In genomic region chr11:115616371-115616770, GRCm38 (mm10) we compare ENCODE assay signal across 17 mouse cellular contexts. TPM values are rescaled to one million over a fixed set of nuclear protein-coding genes. Genes with fewer than 3 reads are reported as not detected.
DNase-seq lines count a peak whose midpoint lies in the region; ATAC-seq lines count a peak whose summit lies in the region.
"Had no signal": no experiment of that assay in that cellular context is flagged by ENCODE, and none has a peak within 500 bp of the region (broad histone marks: within the 10 kb centered on the region; RNA-seq: fewer than 3 reads in every experiment).

No protein-coding gene starts in this region.

- no peak overlapping the region for H3K9ac ChIP-seq in hindbrain, embryonic 13.5 days
- H3K9ac ChIP-seq: embryonic facial prominence, embryonic 12.5 days; forebrain, embryonic 15.5 days; hindbrain, embryonic 15.5 days had no signal

- no peak overlapping the region for H3K4me3 ChIP-seq in hindbrain, embryonic 13.5 days
- H3K4me3 ChIP-seq: embryonic facial prominence, embryonic 12.5 days; forebrain, embryonic 15.5 days; heart, adult 2 months; heart, embryonic 12.5 days; hindbrain, embryonic 10.5 days; hindbrain, embryonic 15.5 days had no signal

- H3K4me1 ChIP-seq in hindbrain, embryonic 13.5 days (replicated peaks) = peaks cover 21% of the 10 kb centered on the region

- no peak overlapping the region for H3K4me2 ChIP-seq in hindbrain, embryonic 13.5 days
- H3K4me2 ChIP-seq: embryonic facial prominence, embryonic 12.5 days; forebrain, embryonic 15.5 days; heart, embryonic 12.5 days; hindbrain, embryonic 15.5 days had no signal

- WGBS in hindbrain, embryonic 13.5 days = 95% methylated on average over 7 of the region's 7 CpGs

- H3K27ac ChIP-seq in hindbrain, embryonic 13.5 days = no peak overlapping the region
- H3K27ac ChIP-seq: embryonic facial prominence, embryonic 12.5 days; forebrain, embryonic 15.5 days; heart, adult 2 months; hindbrain, embryonic 10.5 days; hindbrain, embryonic 15.5 days had no signal

- H3K36me3 ChIP-seq in hindbrain, embryonic 13.5 days = peaks cover 54% of the 10 kb centered on the region

- peaks cover 16% of the 10 kb centered on the region for H3K27me3 ChIP-seq in hindbrain, embryonic 13.5 days
- H3K27me3 ChIP-seq: embryonic facial prominence, embryonic 12.5 days; forebrain, embryonic 15.5 days; heart, embryonic 12.5 days had no signal

- peak; percentile 31 for DNase-seq in cerebellum, adult 9-11 months
- DNase-seq in cerebellum, postnatal 36 days = no peak
- peak; percentile 19 for DNase-seq in kidney, adult 9 months
- no peak for DNase-seq in kidney, postnatal 10 days
- DNase-seq in urinary bladder, postnatal 36 days (ENCODE audit: low spot score in 2 of 2) = peak; percentile 47 to 56
- no peak for DNase-seq in urinary bladder, postnatal 10 days (ENCODE audit: low spot score)
- DNase-seq in layer of hippocampus, postnatal 14 days (ENCODE audit: low spot score in 2 of 2) = no peak
- DNase-seq: cerebellum, adult 2 months; cerebellum, postnatal 14 days; gastrocnemius, postnatal 14 days; heart, adult 2 months had no signal

- no peak for ATAC-seq in hindbrain, embryonic 13.5 days (ENCODE audit: low FRiP score)
- ATAC-seq: forebrain, embryonic 15.5 days had no signal

- H3K9me3 ChIP-seq in hindbrain, embryonic 13.5 days = no peaks in the 10 kb centered on the region
- H3K9me3 ChIP-seq: embryonic facial prominence, embryonic 12.5 days; forebrain, embryonic 15.5 days; heart, embryonic 12.5 days; hindbrain, embryonic 10.5 days; hindbrain, embryonic 15.5 days had no signal

RNA-seq across cellular contexts. Expression of gene Mif4gd, which starts 3.6 kb away (rescaled TPM):
- 11.3 and 11.5 TPM in 2 replicates for polyA plus RNA-seq in hindbrain, embryonic 13.5 days (2015; fragmentation: Nextera tagmentation; extraction: Ambion mirVana)
- 10 to 100 TPM; 22.5 to 23.5 TPM for total RNA-seq in layer of hippocampus, postnatal 14 days (2021)

RNA-seq across cellular contexts. Expression of gene Slc25a19, which starts 11.7 kb away (rescaled TPM):
- polyA plus RNA-seq in hindbrain, embryonic 13.5 days (2015; fragmentation: Nextera tagmentation; extraction: Ambion mirVana) = 35.6 and 41.1 TPM in 2 replicates
- 10 to 100 TPM; 54.0 to 57.1 TPM for total RNA-seq in layer of hippocampus, postnatal 14 days (2021)

RNA-seq across cellular contexts. Expression of gene Gga3, which starts 12.5 kb away (rescaled TPM):
- polyA plus RNA-seq in hindbrain, embryonic 13.5 days (2015; fragmentation: Nextera tagmentation; extraction: Ambion mirVana) = 33.6 and 35.6 TPM in 2 replicates
- 10 to 100 TPM; 57.0 to 69.8 TPM for total RNA-seq in layer of hippocampus, postnatal 14 days (2021)

RNA-seq across cellular contexts. Expression of gene Mrps7, which starts 12.6 kb away (rescaled TPM):
- 76.0 and 81.3 TPM in 2 replicates for polyA plus RNA-seq in hindbrain, embryonic 13.5 days (2015; fragmentation: Nextera tagmentation; extraction: Ambion mirVana)
- total RNA-seq in layer of hippocampus, postnatal 14 days (2021) = 10 to 100 TPM; 53.1 to 56.4 TPM

RNA-seq across cellular contexts. Expression of gene Nup85, which starts 52.1 kb away (rescaled TPM):
- 109 and 110 TPM in 2 replicates for polyA plus RNA-seq in hindbrain, embryonic 13.5 days (2015; fragmentation: Nextera tagmentation; extraction: Ambion mirVana)
- 10 to 100 TPM; 43.4 to 47.1 TPM for total RNA-seq in layer of hippocampus, postnatal 14 days (2021)

Comparison
In these comparisons a context has a peak if more than half of its experiments do, and no peak if none do; other contexts are left out.
1. DNase-seq: peak in cerebellum, adult 9-11 months (single experiment), kidney, adult 9 months (single experiment) and urinary bladder, postnatal 36 days (2 of 2); none in cerebellum, postnatal 36 days (0 of 2), kidney, postnatal 10 days (single experiment), urinary bladder, postnatal 10 days (single experiment) and layer of hippocampus, postnatal 14 days (0 of 2).